Mouse (Mus musculus) liver, embryonic 12.5 days (tissue): ENCODE measurements at regions not wholly inside any gene's neighbourhood (a gene's known extent, or its start where the extent isn't known, plus 50 kb on each side); places are given as distances from the start of the nearest gene placed in this dataset.
"Not testable (repeated sequence)": the region's sequence is repeated elsewhere in the genome, so short reads cannot be mapped to it uniquely, and the experiment has no call there.

Experiments
- ATAC-seq: fragments of 200-750 bp; cut with Nextera tagmentation; 2 replicates; pipeline ENCODE4 v1.8.0; 2017; ENCODE audit warnings: moderate number of reproducible peaks, mild to moderate bottlenecking, moderate library complexity
- H3K27ac ChIP-seq: fragments of 300-500 bp; sonication (generic); 2 replicates; pipeline ENCODE4 v1.5.1; 2016; ENCODE audit warnings: mild to moderate bottlenecking
- H3K27me3 ChIP-seq: fragments of 300-500 bp; sonication (generic); replicated peaks from 2 replicates; pipeline ENCODE4 v1.6.1; 2016; ENCODE audit warnings: mild to moderate bottlenecking, moderate library complexity
- H3K36me3 ChIP-seq: fragments of 300-500 bp; sonication (generic); 2 replicates; pipeline ENCODE4 v1.6.1; 2016; ENCODE audit warnings: mild to moderate bottlenecking, moderate library complexity
- H3K4me1 ChIP-seq: fragments of 300-500 bp; sonication (generic); 2 replicates; pipeline ENCODE4 v1.6.1; 2016
- H3K4me2 ChIP-seq: fragments of 300-500 bp; sonication (generic); 2 replicates; pipeline ENCODE4 v1.6.1; 2016; ENCODE audit warnings: mild to moderate bottlenecking, moderate library complexity
- H3K4me3 ChIP-seq: fragments of 300-500 bp; sonication (generic); 2 replicates; pipeline ENCODE4 v1.5.1; 2016; ENCODE audit warnings: mild to moderate bottlenecking, moderate library complexity
- H3K9ac ChIP-seq: fragments of 300-500 bp; sonication (generic); 2 replicates; pipeline ENCODE4 v1.6.1; 2016; ENCODE audit warnings: mild to moderate bottlenecking, moderate library complexity
- H3K9me3 ChIP-seq: fragments of 300-500 bp; sonication (generic); replicated peaks from 2 replicates; pipeline ENCODE4 v1.6.1; 2016; ENCODE audit warnings: mild to moderate bottlenecking, moderate library complexity
- WGBS: fragments of 180-500 bp; shearing (Covaris S2); methylation state at CpG from one replicate; pipeline ENCODE4 v1.1.7; 2016; ENCODE audit not compliant: insufficient replicate concordance; 5-methylcytosine and 5-hydroxymethylcytosine counted together

DNA sequence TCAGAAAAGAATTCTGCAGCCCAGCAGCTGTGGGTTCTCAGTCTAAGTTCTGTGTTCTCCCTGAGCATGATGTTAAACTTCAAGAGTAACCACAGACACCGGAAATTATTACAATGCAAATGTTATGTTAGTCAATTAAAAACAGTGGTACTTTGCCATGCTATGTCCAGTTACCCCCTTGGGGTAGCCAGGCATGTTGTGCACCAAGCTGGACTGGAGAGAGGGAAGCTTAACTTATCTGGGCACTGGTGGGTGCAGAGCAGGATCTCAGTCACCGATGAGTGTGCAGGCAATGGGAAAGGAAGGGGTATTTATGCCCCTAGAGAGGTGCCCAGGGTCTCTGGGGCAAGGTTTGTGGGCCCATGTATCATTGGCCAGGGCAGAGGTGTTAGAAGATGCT is 211.6 kb downstream of the Dad1 start:
- Histone ChIP-seq H3K4me1 (no peaks in the 10 kb centered on the region), H3K4me3 (no peak overlapping the region), H3K36me3 (no peaks in the 10 kb centered on the region), H3K4me2 (no peak overlapping the region), H3K27me3 (no peaks in the 10 kb centered on the region), H3K27ac (no peak overlapping the region), H3K9ac (no peak overlapping the region), H3K9me3 (no peaks in the 10 kb centered on the region)
- ATAC-seq: no peak
- WGBS: 72% methylated on average over 2 of the region's 2 CpGs

DNA sequence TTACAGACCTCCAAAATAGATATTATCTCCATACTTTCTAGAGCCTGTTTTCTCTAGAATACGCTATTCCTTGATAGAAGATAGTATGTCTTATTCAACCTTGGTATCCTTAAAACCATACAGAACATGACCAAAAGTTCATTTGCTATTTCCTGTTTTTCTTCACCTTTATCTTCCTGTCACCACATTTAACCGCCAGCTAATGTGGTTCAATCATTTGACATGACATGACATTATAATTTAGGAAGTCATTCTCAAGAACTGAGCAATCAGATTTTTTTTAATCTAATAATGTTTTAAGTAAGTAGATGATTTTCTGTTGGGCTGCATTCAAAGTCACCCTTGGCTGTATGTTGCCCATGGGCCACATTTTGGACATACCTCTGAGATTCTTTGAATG is 213.3 kb downstream of the Dad1 start:
- 43% methylated on average over 2 of the region's 2 CpGs for WGBS
- ATAC-seq: no peak

GRCm38 (mm10) chr14:54034516-54034915 is 219.4 kb downstream of the Dad1 start:
- Histone ChIP-seq H3K4me3 (no peak overlapping the region), H3K9me3 (no peaks in the 10 kb centered on the region), H3K9ac (no peak overlapping the region), H3K36me3 (no peaks in the 10 kb centered on the region), H3K27me3 (no peaks in the 10 kb centered on the region), H3K27ac (no peak overlapping the region), H3K4me2 (no peak overlapping the region), H3K4me1 (no peaks in the 10 kb centered on the region)
- WGBS: 52% methylated on average over 2 of the region's 2 CpGs
- no peak for ATAC-seq

More for the DNA sequence above, 213.3 kb downstream of the Dad1 start:
- Histone ChIP-seq H3K4me2 (no peak overlapping the region), H3K4me3 (no peak overlapping the region), H3K27ac (no peak overlapping the region), H3K9me3 (no peaks in the 10 kb centered on the region), H3K4me1 (no peaks in the 10 kb centered on the region), H3K9ac (no peak overlapping the region), H3K27me3 (no peaks in the 10 kb centered on the region), H3K36me3 (no peaks in the 10 kb centered on the region)

GRCm38 (mm10) chr14:54023552-54023951 is 230.4 kb downstream of the Dad1 start:
- Histone ChIP-seq H3K4me3 (no peak overlapping the region), H3K36me3 (no peaks in the 10 kb centered on the region), H3K4me2 (no peak overlapping the region), H3K9me3 (no peaks in the 10 kb centered on the region), H3K27me3 (no peaks in the 10 kb centered on the region), H3K27ac (no peak overlapping the region), H3K9ac (no peak overlapping the region), H3K4me1 (no peaks in the 10 kb centered on the region)
- WGBS: 56% methylated on average over 4 of the region's 4 CpGs
- no peak for ATAC-seq

GRCm38 (mm10) chr14:54021443-54021842 is 232.5 kb downstream of the Dad1 start:
- no peak for ATAC-seq
- 67% methylated on average over 6 of the region's 6 CpGs for WGBS

GRCm38 (mm10) chr14:54014628-54015027 is 239.3 kb downstream of the Dad1 start:
- H3K27me3 ChIP-seq: no peaks in the 10 kb centered on the region
- H3K4me2 ChIP-seq: no peak overlapping the region
- H3K36me3 ChIP-seq: no peaks in the 10 kb centered on the region
- no peak overlapping the region for H3K9ac ChIP-seq
- H3K4me3 ChIP-seq: no peak overlapping the region
- no peaks in the 10 kb centered on the region for H3K9me3 ChIP-seq
- 64% methylated on average over 10 of the region's 10 CpGs for WGBS
- no peak overlapping the region for H3K27ac ChIP-seq
- ATAC-seq: no peak
- H3K4me1 ChIP-seq: no peaks in the 10 kb centered on the region

More at GRCm38 (mm10) chr14:54021443-54021842, 232.5 kb downstream of the Dad1 start:
- no peak overlapping the region for H3K4me3 ChIP-seq
- H3K36me3 ChIP-seq: no peaks in the 10 kb centered on the region
- no peak overlapping the region for H3K27ac ChIP-seq
- H3K9ac ChIP-seq: no peak overlapping the region
- no peaks in the 10 kb centered on the region for H3K27me3 ChIP-seq
- no peak overlapping the region for H3K4me2 ChIP-seq
- no peaks in the 10 kb centered on the region for H3K4me1 ChIP-seq
- H3K9me3 ChIP-seq: no peaks in the 10 kb centered on the region

- no peak overlapping the region for H3K9ac ChIP-seq
- no peak overlapping the region for H3K4me2 ChIP-seq
- H3K27me3 ChIP-seq: no peaks in the 10 kb centered on the region
- no peak for ATAC-seq
- no peaks in the 10 kb centered on the region for H3K9me3 ChIP-seq
- WGBS: 69% methylated on average over 1 of the region's 1 CpGs
- no peaks in the 10 kb centered on the region for H3K4me1 ChIP-seq
- no peak overlapping the region for H3K27ac ChIP-seq
- H3K36me3 ChIP-seq: no peaks in the 10 kb centered on the region
- no peak overlapping the region for H3K4me3 ChIP-seq
Observed at GRCm38 (mm10) chr14:54002083-54002482, 251.8 kb downstream of the Dad1 start.

DNA sequence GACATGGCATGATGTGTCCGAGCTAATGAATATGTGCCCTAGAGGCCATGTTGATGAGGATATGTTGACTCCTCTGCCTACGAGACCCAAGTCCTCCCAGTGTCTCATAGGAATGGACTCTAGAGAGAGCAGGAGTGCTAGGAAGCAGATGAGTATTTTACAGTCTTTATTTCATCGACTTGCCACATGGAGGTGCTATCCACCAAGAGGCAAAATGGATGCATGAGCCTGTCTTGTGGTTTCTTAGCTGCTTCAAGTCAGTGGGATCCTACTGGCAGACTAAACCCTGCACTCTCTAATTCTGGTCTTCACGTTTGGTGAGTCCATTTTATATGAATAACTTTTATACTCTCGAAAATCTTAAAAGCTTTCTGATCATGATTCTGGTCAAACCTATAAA is 253.4 kb downstream of the Dad1 start:
- WGBS: 54% methylated on average over 5 of the region's 5 CpGs
- Histone ChIP-seq H3K27me3 (no peaks in the 10 kb centered on the region), H3K4me3 (no peak overlapping the region), H3K27ac (no peak overlapping the region), H3K9me3 (no peaks in the 10 kb centered on the region), H3K36me3 (no peaks in the 10 kb centered on the region), H3K9ac (no peak overlapping the region), H3K4me2 (no peak overlapping the region), H3K4me1 (no peaks in the 10 kb centered on the region)
- no peak for ATAC-seq

GRCm38 (mm10) chr14:53993427-53993826 is 260.5 kb downstream of the Dad1 start:
- WGBS: 35% methylated on average over 2 of the region's 2 CpGs
- Histone ChIP-seq H3K4me3 (no peak overlapping the region), H3K4me1 (no peaks in the 10 kb centered on the region), H3K9me3 (no peaks in the 10 kb centered on the region), H3K27ac (no peak overlapping the region), H3K9ac (no peak overlapping the region), H3K4me2 (no peak overlapping the region), H3K36me3 (no peaks in the 10 kb centered on the region), H3K27me3 (no peaks in the 10 kb centered on the region)
- no peak for ATAC-seq

GRCm38 (mm10) chr14:53992712-53993286 is 261.1 kb downstream of the Dad1 start:
- H3K4me2 ChIP-seq: no peak overlapping the region
- ATAC-seq: no peak
- no peak overlapping the region for H3K9ac ChIP-seq
- H3K36me3 ChIP-seq: no peaks in the 10 kb centered on the region
- no peak overlapping the region for H3K27ac ChIP-seq
- no peaks in the 10 kb centered on the region for H3K9me3 ChIP-seq
- no peaks in the 10 kb centered on the region for H3K4me1 ChIP-seq
- 46% methylated on average over 11 of the region's 11 CpGs for WGBS
- H3K4me3 ChIP-seq: no peak overlapping the region
- H3K27me3 ChIP-seq: no peaks in the 10 kb centered on the region

GRCm38 (mm10) chr14:53991390-53991789 is 262.5 kb downstream of the Dad1 start:
- Histone ChIP-seq H3K4me2 (no peak overlapping the region), H3K36me3 (no peaks in the 10 kb centered on the region), H3K27me3 (no peaks in the 10 kb centered on the region), H3K27ac (no peak overlapping the region), H3K4me1 (no peaks in the 10 kb centered on the region), H3K9me3 (no peaks in the 10 kb centered on the region), H3K4me3 (no peak overlapping the region), H3K9ac (no peak overlapping the region)
- WGBS: 20% methylated on average over 4 of the region's 4 CpGs
- no peak for ATAC-seq

DNA sequence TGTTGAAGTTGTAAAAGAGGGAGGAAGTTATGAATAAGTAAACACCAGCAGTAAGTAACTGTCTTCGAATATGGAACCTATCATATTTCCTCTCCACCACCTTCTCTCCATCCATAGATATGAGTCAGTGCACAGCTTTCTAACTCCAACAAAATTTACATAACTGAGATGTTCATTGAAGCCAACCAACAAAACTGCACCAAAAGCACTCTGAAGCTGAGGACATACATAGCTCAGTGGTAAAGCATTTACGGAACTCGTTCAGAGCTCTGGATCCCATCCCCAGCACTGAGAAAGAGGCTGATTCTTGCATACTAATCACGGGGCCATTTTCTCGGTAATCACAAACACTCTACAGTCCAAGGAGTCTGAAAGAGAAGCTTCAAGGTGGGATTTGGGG is 273.1 kb downstream of the Dad1 start:
- ATAC-seq: no peak
- H3K27ac ChIP-seq: no peak overlapping the region
- no peak overlapping the region for H3K4me2 ChIP-seq
- WGBS: 63% methylated on average over 5 of the region's 5 CpGs
- H3K36me3 ChIP-seq: no peaks in the 10 kb centered on the region
- H3K4me1 ChIP-seq: no peaks in the 10 kb centered on the region
- H3K4me3 ChIP-seq: no peak overlapping the region
- H3K27me3 ChIP-seq: no peaks in the 10 kb centered on the region
- H3K9ac ChIP-seq: no peak overlapping the region
- no peaks in the 10 kb centered on the region for H3K9me3 ChIP-seq

- H3K36me3 ChIP-seq, H3K4me2 ChIP-seq, H3K4me3 ChIP-seq, H3K9me3 ChIP-seq, H3K27me3 ChIP-seq, H3K4me1 ChIP-seq, ATAC-seq, H3K9ac ChIP-seq, H3K27ac ChIP-seq: not testable (repeated sequence)
- WGBS: 58% methylated on average over 10 of the region's 11 CpGs
Observed at GRCm38 (mm10) chr14:53961426-53961825, 292.5 kb downstream of the Dad1 start.
